Mouse (Mus musculus) bone marrow, adult 2 months (tissue): ENCODE results near the gene Col27a1. TPM values are rescaled to one million over a fixed set of nuclear protein-coding genes. Genes with fewer than 3 reads are reported as not detected.

Experiments used
- H3K27ac ChIP-seq: fragments of 200-500 bp; 2 replicates; pipeline ENCODE4 v1.5.1; 2012; ENCODE audit warnings: low read depth, mild to moderate bottlenecking, control low read depth, inconsistent platforms, low read length; ENCODE audit not compliant: control insufficient read depth, poor library complexity, insufficient read depth
- H3K4me1 ChIP-seq: fragments of 200-500 bp; 2 replicates; pipeline ENCODE4 v1.6.1; 2011; ENCODE audit warnings: low read length; ENCODE audit not compliant: control insufficient read depth, insufficient read depth
- H3K4me3 ChIP-seq: fragments of 200-500 bp; replicated peaks from 2 replicates; pipeline ENCODE3; 2011; ENCODE audit warnings: mild to moderate bottlenecking, low read depth, low read length, control low read depth; ENCODE audit not compliant: control insufficient read depth
- CTCF ChIP-seq: fragments of 200-500 bp; IDR thresholded peaks from 2 replicates; pipeline ENCODE4 v1.5.1; 2011; ENCODE audit warnings: low read length, control low read depth; ENCODE audit not compliant: control insufficient read depth, insufficient read depth
- POLR2A ChIP-seq: fragments of 200-500 bp; IDR thresholded peaks from 2 replicates; pipeline ENCODE4 v1.6.1; 2011; ENCODE audit warnings: low read depth, mild to moderate bottlenecking, control low read depth, low read length, borderline replicate concordance; ENCODE audit not compliant: control insufficient read depth
- WGBS: fragments of 180-500 bp; shearing (Covaris S2); methylation state at CpG from one replicate; pipeline ENCODE4 v1.1.7; 2018; 5-methylcytosine and 5-hydroxymethylcytosine counted together
- polyA plus RNA-seq: library from polyadenylated mRNA; stranded (reverse); fragments of >200 nt; gene quantifications from 2 replicates; pipeline ENCODE4 v1.2.4, GENCODE M21; 2011; ENCODE audit warnings: low replicate concordance; ENCODE audit not compliant: missing spikeins, insufficient read depth, insufficient read length

Gene Col27a1
- polyA plus RNA-seq, 1 experiment, result 6.6 TPM

DNA sequence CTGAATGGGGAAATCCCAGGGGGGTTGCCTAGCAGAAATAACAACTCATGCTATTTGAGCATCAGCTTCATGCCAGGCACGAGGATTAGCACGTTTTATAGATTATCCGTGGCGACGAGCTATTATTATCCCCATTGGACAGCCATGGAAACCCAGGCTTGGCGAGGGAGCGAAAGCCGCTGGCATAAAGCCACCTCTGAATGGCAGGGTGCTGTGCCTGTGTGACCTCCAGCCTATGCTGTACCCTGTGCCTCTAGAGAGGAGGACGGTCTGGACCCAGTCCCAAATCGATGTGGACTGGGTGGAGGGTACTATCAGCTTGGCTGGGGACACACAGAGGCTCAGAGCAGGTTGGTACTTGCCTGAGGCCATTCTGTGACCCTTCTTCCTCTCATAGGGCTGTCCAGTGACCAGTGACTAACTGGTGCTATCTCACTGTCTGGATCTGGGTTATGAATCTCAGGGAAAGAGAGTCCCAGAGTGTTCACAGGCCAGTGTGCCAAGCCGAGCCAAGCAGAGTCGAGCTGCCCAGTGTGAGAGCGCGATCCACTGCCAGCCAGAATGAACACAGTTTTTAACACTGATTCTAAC is 16.3 kb downstream of the Col27a1 start:
- WGBS, result 88% methylated on average over 14 of the region's 14 CpGs
- Histone ChIP-seq H3K4me3 (no peak overlapping the region), H3K27ac (no peak overlapping the region), H3K4me1 (no peaks in the 10 kb centered on the region)
- TF ChIP-seq POLR2A, result no peak
- TF ChIP-seq CTCF, result no peak

DNA sequence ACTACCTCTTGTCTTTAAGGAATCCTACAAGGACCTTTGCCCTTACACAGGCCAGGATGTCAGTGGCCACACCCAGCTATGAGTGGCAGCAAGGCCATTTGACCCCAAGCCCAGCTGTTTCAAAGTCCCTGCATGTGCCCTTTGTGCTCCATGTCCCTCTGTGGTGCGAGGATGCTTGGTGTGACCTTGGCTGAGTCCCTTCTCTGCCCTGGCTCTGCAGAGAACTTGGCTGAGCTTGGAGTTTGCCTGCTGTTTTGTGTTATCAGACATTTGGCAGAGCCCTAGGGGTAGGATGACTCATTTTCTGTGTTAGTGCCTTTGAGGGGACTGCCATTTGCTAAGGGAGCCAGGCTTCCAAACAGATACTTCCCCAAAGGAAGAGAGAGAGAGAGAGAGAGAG is 17.3 kb downstream of the Col27a1 start:
- H3K4me3 ChIP-seq, result no peak overlapping the region
- no peak overlapping the region for H3K27ac ChIP-seq
- TF ChIP-seq POLR2A, result no peak
- TF ChIP-seq CTCF, result no peak
- H3K4me1 ChIP-seq, result no peaks in the 10 kb centered on the region
- 83% methylated on average over 1 of the region's 1 CpGs for WGBS

DNA sequence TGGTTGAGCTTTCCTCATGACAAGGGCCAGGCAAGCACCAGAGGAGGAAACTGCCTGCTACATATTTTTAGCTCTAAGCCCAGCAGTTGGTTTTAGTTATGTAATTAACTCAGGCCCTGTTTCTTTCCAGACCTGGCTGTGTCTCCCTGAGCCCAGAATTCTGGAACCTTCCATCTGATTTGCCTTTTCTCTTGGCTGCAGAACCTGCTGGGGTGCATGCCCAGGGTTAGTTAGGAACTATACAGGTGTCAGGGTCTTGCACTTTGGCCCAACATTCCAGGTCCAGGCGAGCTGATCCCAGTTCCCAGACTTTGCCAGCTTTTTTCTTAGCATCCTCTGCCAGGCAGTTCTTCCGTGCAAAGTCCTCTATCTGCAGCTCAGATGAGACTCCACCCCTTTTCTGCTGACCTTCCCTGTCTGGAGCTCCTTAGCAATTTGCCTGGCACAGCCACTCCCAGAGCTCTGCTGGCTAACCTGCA is 18.8 kb downstream of the Col27a1 start:
- Histone ChIP-seq H3K4me3 (no peak overlapping the region), H3K27ac (no peak overlapping the region), H3K4me1 (no peaks in the 10 kb centered on the region)
- WGBS, result 67% methylated on average over 2 of the region's 2 CpGs
- TF ChIP-seq POLR2A (no peak), CTCF (no peak)

DNA sequence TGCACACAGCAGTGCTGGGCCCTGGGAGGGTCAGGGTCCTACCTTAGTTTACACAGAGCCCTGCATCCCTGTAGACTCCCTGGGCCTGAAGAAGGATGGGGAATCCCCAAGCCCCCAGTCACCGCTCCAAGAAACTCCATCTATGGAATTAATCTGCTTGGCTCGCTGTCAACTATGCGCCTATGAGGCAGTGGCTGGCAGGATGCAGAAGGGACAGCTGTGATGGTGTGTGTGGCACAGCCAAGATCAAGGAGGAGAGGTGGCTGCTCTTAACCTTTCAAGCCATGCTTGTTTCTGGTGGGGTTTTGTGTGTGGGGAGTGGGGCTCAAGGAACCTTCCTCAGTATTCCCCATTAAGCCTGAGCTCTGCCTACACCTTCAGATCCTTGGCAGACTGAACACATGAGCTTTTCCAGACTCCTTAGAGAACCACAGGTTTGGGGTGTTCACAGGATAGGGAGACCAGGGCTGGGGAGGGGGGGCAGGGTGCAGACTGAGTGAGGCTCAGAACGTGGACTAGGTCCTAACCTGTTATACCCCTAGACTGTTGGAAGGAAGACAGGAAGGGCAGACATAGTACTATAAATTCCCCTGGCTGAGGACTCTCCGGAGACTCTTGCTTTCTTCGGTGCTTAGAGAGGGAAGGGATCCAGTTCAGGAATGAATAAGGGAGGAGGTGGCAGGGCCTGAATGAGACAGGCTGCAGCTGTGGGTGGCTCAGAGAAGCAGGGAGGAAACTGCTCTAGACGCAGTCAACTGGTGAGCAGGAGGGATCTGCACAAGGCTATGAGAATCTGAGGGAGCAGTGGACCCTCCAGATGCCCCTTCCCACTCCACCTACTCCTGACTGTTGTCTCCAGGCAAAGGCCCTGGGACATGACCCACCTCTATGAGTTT is 20.0 kb downstream of the Col27a1 start:
- H3K4me1 ChIP-seq, result no peaks in the 10 kb centered on the region
- WGBS, result 79% methylated on average over 7 of the region's 7 CpGs
- TF ChIP-seq POLR2A, result no peak
- no peak for TF ChIP-seq CTCF
- no peak overlapping the region for H3K4me3 ChIP-seq
- no peak overlapping the region for H3K27ac ChIP-seq

DNA sequence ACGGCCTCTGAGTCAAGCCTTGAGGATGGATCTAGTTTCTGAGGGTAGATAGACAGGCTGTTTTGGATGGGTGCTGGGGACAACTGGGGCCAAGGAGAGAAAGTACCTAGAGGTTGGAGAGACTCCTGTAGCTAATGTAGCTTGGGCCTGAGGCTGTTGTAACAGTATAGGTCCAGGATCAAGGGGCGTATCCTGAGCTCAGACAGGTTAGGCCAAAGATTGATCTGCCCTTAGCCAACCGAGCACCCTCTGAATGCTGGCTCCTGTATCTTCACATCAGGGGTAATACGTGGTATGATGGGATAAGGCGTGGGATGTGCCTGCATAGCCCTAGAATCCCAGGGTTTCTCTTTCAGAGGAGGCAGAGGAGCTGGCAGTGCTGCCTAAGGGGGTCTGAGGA is 21.0 kb downstream of the Col27a1 start:
- TF ChIP-seq POLR2A (no peak), CTCF (no peak)
- 76% methylated on average over 5 of the region's 5 CpGs for WGBS

DNA sequence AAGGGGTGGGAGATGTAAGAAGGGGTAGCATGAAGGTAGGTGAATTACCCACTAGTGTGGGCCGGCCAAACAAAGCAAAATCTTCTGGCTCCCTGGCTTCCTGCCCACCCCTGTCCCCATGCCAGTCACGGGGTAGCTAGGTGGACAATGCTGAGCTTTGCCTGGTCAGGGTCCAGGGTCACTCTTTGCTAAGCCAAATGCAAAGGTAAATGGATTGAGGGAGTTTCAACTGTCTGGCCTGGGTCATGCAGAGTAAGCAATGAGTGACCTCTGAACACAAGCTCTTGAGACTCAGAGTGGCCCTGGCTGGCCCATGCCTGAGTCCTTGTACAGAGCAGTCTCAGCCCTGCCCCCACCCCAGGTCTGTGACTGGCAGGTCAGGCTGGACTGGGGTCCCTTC is 22.4 kb downstream of the Col27a1 start:
- Histone ChIP-seq H3K4me3 (no peak overlapping the region), H3K4me1 (no peaks in the 10 kb centered on the region), H3K27ac (no peak overlapping the region)
- WGBS, result 71% methylated on average over 2 of the region's 2 CpGs
- TF ChIP-seq POLR2A (no peak), CTCF (no peak)

More for the DNA sequence above, 21.0 kb downstream of the Col27a1 start:
- H3K4me1 ChIP-seq, result no peaks in the 10 kb centered on the region
- H3K27ac ChIP-seq, result no peak overlapping the region
- H3K4me3 ChIP-seq, result no peak overlapping the region

DNA sequence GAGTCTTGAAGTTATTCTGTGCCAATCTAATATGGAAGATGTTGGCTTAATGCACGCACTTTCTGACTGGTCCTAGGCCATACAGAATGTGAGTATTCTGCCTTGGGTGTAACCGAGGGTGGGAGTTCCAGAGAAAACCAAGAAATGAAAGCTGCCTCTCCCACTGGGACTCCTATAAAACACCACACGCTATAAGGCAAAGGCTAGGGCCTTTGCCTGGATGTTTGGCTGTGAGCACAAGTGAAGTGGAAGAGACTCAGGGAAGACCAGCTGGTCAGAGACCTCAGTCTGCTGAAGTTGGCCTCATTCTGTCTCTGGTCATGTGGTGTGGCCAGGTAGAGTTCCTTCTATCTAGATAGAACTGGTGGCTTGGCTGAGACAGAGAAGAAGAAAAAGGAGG is 23.4 kb downstream of the Col27a1 start:
- Histone ChIP-seq H3K27ac (no peak overlapping the region), H3K4me1 (no peaks in the 10 kb centered on the region), H3K4me3 (no peak overlapping the region)
- TF ChIP-seq POLR2A, result no peak
- no peak for TF ChIP-seq CTCF
- 76% methylated on average over 3 of the region's 3 CpGs for WGBS

DNA sequence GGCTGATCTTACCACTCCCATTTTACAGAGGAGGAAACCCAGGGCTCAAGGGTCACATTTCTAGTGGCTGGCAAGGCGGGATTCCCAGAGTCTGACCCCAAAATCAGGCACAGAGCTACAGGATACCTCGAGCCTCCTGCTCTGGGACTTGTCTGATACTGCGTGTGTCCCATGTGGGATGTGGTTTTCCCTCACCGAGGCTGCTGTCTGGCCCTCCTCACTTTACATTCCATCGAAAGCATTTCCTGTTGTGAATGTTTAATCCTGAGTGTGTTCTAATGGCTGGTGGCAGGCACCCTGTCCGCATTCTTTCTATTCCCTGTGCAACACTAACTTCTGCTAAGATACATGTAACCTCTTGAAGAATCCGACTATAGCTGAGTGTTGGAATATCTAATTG is 24.3 kb downstream of the Col27a1 start:
- 61% methylated on average over 7 of the region's 7 CpGs for WGBS
- H3K4me1 ChIP-seq, result no peaks in the 10 kb centered on the region
- no peak for TF ChIP-seq CTCF
- TF ChIP-seq POLR2A, result no peak
- H3K27ac ChIP-seq, result no peak overlapping the region
- H3K4me3 ChIP-seq, result no peak overlapping the region

DNA sequence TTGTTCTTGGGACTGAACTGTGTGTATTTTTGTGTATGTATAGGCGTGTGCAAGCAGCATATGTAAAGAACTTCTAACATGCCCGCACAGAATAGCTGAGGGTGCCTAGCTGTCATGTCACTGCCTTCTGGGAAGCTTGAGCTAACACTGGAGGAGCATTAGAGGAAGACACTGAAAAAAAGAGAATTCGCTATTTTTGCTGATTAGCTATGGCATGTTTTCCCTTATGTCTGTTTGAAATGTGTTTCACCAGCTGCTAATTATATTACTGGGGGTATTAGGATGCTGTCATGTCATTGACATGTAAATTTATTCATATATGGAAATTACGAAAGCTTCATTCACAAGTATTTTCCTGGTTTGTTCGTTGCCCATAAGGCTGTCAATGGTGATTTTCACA is 24.9 kb downstream of the Col27a1 start:
- H3K4me3 ChIP-seq, result no peak overlapping the region
- WGBS, result 78% methylated on average over 5 of the region's 5 CpGs
- H3K4me1 ChIP-seq, result no peaks in the 10 kb centered on the region
- TF ChIP-seq CTCF, result no peak
- TF ChIP-seq POLR2A, result no peak
- no peak overlapping the region for H3K27ac ChIP-seq
